Mouse (Mus musculus): ENCODE data around the gene Rbfox3. TPM values are rescaled to one million over a fixed set of nuclear protein-coding genes. Genes with fewer than 3 reads are reported as not detected.

The Rbfox3 gene
- polyA plus RNA-seq, 1 experiment from 2014 or later, result 56.3 TPM

GRCm38 (mm10) chr11:118445843-118446242 lies 465.6 kb downstream of the Rbfox3 start:
- Histone ChIP-seq H3K4me2 (ENCODE audit: low read length) (no peak overlapping the region), H3K4me1 (replicated peaks; ENCODE audit: control insufficient read depth, insufficient read depth, low read length) (no peaks in the 10 kb centered on the region), H3K27me3 (replicated peaks; ENCODE audit: control insufficient read depth, insufficient read depth, low read length) (no peaks in the 10 kb centered on the region), H3K9me3 (ENCODE audit: control insufficient read depth, low read length) (no peaks in the 10 kb centered on the region), H3K4me3 (replicated peaks; ENCODE audit: low read length) (no peak overlapping the region), H3K27ac (ENCODE audit: low read length) (no peak overlapping the region), H3K9ac (replicated peaks; ENCODE audit: low read depth, low read length) (no peak overlapping the region), H3K36me3 (ENCODE audit: control insufficient read depth, insufficient read depth) (no peaks in the 10 kb centered on the region)
- 13% methylated on average over 3 of the region's 3 CpGs for WGBS
- ATAC-seq, result peak; percentile 85

GRCm38 (mm10) chr11:118443201-118443970 lies 468.0 kb downstream of the Rbfox3 start:
- Histone ChIP-seq H3K4me1 (replicated peaks; ENCODE audit: control insufficient read depth, insufficient read depth, low read length) (peaks cover 11% of the 10 kb centered on the region), H3K4me3 (replicated peaks; ENCODE audit: low read length) (no peak overlapping the region), H3K4me2 (ENCODE audit: low read length) (no peak overlapping the region), H3K36me3 (ENCODE audit: control insufficient read depth, insufficient read depth) (no peaks in the 10 kb centered on the region), H3K27me3 (replicated peaks; ENCODE audit: control insufficient read depth, insufficient read depth, low read length) (no peaks in the 10 kb centered on the region), H3K9ac (replicated peaks; ENCODE audit: low read depth, low read length) (no peak overlapping the region), H3K9me3 (ENCODE audit: control insufficient read depth, low read length) (no peaks in the 10 kb centered on the region), H3K27ac (ENCODE audit: low read length) (no peak overlapping the region)
- 35% methylated on average over 11 of the region's 11 CpGs for WGBS
- ATAC-seq, result no peak

GRCm38 (mm10) chr11:118442691-118443090 lies 468.7 kb downstream of the Rbfox3 start:
- Histone ChIP-seq H3K4me2 (ENCODE audit: low read length) (no peak overlapping the region), H3K27ac (ENCODE audit: low read length) (no peak overlapping the region), H3K9me3 (ENCODE audit: control insufficient read depth, low read length) (no peaks in the 10 kb centered on the region), H3K4me3 (replicated peaks; ENCODE audit: low read length) (no peak overlapping the region), H3K9ac (replicated peaks; ENCODE audit: low read depth, low read length) (no peak overlapping the region), H3K27me3 (replicated peaks; ENCODE audit: control insufficient read depth, insufficient read depth, low read length) (no peaks in the 10 kb centered on the region), H3K36me3 (ENCODE audit: control insufficient read depth, insufficient read depth) (no peaks in the 10 kb centered on the region), H3K4me1 (replicated peaks; ENCODE audit: control insufficient read depth, insufficient read depth, low read length) (peaks cover 18% of the 10 kb centered on the region)
- ATAC-seq, result no peak
- 76% methylated on average over 13 of the region's 13 CpGs for WGBS

Small RNA genes lying within 50 kb of the gene (microRNA-seq; reads per million reads assigned to microRNA genes)
- not detected for gene Gm25040

Other genes starting within 250 kb of the Rbfox3 start
- not detected in 2 replicates for gene Enpp7, start 76.6 kb upstream of the Rbfox3 start, polyA plus RNA-seq (2015; fragmentation: Nextera tagmentation; extraction: Ambion mirVana)
- 24.9 and 26.7 TPM in 2 replicates for gene Cbx2, start 111.4 kb upstream of the Rbfox3 start, polyA plus RNA-seq (2015; fragmentation: Nextera tagmentation; extraction: Ambion mirVana)
- 12.3 and 13.4 TPM in 2 replicates for gene Cbx8, start 129.4 kb upstream of the Rbfox3 start, polyA plus RNA-seq (2015; fragmentation: Nextera tagmentation; extraction: Ambion mirVana)
- gene Cbx4, start 174.6 kb upstream of the Rbfox3 start, polyA plus RNA-seq (2015; fragmentation: Nextera tagmentation; extraction: Ambion mirVana), result 18.1 and 18.5 TPM in 2 replicates